Mouse (Mus musculus): ENCODE results near the gene Traf3ip1.

Gene Traf3ip1

DNA sequence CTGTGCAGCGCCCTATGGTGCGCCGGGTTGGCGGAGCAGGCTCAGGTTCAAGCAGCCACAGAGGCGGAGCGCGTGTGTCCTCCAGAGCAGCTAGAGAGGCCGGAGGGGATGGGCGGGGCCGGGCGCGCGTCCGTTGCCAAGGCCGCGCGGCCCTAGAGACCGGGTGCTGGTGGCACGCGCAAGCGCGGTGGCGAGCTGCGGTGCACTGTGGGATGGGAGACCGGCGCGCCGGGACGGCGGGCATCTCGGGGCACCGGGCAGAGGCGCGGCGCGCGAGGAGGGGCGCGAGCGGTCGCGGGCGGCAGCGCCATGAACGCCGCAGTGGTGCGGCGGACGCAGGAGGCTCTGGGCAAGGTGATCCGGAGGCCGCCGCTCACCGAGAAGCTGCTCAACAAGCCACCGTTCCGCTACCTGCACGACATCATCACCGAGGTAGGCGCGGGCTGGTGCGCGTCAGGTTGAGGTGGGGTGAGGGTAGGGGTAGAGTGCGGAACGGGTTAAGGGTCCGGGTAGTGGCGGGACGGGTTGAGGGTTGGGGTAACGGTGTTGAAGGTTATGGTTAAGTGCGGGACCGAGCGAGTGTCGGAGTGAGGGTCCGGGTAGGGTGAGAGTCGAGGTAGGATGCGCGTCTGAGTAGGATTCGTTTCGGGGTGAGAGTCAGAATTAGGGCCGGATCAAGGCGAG is at the start of gene Traf3ip1:
Traf3ip1 (plus strand) TSS at position 191 of the 684 bp plus-strand sequence.
- peak; percentile 93 to 96 for DNase-seq

GRCm38 (mm10) chr1:91444841-91445830 is 49.3 kb upstream of the Traf3ip1 start:
- no peak for DNase-seq

- DNase-seq: peak; percentile 78 to 90
These were observed 48.4 kb upstream of the Traf3ip1 start for GRCm38 (mm10) chr1:91446060-91446459.

DNA sequence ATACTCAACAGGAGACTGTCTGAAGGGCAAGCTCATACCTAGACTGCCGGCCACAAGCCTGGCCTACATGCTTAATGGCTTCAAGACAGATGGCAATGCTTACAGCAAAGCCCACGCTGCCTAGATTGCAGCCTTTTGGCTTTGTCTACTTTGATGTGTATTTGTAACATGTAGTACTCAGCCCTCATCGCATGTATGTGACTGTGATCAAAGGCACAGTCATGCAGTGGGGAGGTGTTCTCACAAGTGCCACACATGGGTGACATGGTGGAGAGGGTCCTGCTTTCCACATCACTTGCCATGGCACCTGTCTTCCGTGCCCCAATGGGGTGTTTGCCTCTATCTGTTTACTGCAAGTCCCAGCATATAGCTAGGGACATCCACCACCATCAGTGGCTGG is 47.9 kb upstream of the Traf3ip1 start:
- DNase-seq: no peak

- DNase-seq: peak; percentile 81 to 88
These were observed 45.8 kb upstream of the Traf3ip1 start for GRCm38 (mm10) chr1:91448688-91449087.

- DNase-seq: no peak
These were observed 43.6 kb upstream of the Traf3ip1 start for GRCm38 (mm10) chr1:91450851-91451250.

DNA sequence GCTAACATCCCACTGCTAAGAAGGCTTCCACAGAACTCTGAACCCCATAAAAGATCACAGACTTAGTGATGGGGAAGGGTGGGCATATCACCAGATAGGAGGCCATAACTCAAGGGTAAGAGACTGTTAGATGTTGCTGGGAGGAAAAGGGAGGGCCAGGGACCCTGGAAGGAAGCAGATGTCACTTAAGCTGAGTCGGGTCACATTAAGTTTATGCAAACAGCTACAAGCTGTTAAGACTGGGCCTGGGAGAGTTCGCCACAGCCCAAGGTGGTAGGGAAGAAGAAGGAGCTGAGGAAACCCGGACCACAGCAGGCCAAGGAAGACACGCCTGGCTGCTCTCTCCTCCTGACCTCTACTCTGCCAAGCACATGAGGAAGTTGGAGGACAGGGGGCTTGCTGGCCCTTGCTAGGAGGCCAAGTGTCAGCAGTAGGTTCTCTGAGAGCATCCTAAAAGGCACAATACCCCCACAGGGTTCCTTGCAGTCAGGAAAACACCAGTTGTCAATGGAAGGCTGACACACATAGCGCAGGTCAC is 42.8 kb upstream of the Traf3ip1 start:
- no peak for DNase-seq

DNA sequence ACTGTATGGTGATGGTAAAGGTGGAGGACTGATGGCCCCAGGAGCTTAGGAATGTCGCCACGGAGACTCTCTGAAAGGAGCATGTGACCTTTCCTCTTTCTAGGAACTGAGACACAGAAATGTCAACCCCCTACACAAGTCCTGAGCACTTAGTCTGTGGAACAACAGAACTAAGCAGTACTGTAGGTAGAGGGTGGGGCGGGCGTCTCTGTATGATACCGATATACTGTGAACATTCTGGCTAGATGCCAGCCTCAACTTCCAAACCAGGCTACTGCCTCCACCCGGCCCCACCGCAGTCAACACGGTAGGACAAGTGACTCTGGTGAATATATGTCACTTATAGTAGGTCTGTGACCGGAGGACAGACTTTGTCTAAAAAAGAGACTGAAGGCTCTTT is 40.5 kb upstream of the Traf3ip1 start:
- DNase-seq: peak in 1 of 2 experiments; percentile 37

GRCm38 (mm10) chr1:91454366-91454765 is 40.1 kb upstream of the Traf3ip1 start:
- DNase-seq: peak in 1 of 2 experiments; percentile 33

- no peak for DNase-seq
These were observed 39.5 kb upstream of the Traf3ip1 start for GRCm38 (mm10) chr1:91454927-91455326.

DNA sequence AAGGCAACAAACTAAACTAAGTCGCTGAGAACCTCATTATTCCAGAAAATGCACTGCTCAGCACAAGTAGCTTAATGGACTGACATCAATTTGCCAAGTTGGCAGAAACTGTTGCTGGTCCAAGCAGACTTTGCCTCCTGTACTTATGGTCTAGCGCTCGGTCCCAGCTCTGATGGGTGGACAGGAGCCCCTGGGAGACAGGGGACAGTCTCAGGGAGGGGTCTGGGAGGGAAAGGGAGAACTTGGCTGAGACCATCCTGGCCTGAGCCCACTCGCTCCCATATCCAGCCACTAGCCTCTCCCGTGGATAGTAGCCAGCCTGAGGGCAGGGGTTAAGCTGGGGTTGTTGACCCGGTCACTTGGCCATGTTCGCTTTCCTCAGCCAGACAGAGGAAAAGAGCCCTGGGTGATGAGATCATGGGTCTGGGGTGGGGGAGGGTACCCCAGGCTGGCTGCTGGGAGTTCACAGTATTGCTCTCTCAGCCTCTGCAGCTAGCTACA is 38.7 kb upstream of the Traf3ip1 start:
- DNase-seq: peak; percentile 81 to 85

DNA sequence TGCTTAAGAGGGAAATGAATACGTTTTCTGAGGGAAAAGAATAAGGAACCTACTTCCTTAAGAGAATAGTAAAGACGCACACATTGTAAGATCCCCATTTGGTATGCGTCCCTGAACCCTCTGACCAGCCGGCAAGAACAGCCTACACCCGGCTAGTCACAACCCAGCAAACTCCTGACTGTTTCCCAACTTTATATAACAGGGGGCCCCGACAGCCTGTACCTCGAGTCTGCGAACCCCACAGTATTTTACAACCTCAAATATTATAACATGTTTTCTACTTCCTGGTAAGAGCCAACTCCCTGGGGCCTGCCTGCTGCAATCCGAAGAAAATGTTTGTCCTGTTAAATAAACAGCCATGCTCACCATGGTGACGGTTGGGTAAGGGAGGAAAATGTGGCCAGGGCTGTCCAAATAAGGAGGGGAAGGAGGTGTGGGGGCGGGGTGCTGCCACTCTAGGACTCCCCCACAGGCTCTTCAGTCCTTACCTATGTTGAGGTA is 38.1 kb upstream of the Traf3ip1 start:
- peak; percentile 91 to 95 for DNase-seq

GRCm38 (mm10) chr1:91457116-91457515 is 37.3 kb upstream of the Traf3ip1 start:
- DNase-seq: peak; percentile 70 to 76

DNA sequence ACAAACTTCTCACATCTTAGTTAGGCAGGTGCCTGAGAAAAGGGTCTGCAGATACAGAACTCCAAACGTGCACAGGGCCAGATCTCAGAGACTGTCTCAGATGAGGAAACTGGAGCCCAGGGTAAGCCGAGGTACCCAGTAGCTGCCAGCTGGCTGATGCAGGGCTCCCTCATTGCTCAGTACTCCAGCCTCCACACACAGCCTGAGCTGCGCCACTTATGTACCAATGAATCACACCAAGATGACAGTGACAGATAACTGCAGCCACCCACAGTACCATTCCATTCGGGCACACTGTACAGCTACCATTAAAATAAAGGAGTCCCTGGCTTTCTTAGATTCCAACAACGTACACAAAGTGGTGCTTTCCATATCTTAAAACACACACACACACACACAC is 36.7 kb upstream of the Traf3ip1 start:
- DNase-seq: peak in 1 of 2 experiments; percentile 55

GRCm38 (mm10) chr1:91458223-91458861 is 36.1 kb upstream of the Traf3ip1 start:
- peak; percentile 88 to 94 for DNase-seq

DNA sequence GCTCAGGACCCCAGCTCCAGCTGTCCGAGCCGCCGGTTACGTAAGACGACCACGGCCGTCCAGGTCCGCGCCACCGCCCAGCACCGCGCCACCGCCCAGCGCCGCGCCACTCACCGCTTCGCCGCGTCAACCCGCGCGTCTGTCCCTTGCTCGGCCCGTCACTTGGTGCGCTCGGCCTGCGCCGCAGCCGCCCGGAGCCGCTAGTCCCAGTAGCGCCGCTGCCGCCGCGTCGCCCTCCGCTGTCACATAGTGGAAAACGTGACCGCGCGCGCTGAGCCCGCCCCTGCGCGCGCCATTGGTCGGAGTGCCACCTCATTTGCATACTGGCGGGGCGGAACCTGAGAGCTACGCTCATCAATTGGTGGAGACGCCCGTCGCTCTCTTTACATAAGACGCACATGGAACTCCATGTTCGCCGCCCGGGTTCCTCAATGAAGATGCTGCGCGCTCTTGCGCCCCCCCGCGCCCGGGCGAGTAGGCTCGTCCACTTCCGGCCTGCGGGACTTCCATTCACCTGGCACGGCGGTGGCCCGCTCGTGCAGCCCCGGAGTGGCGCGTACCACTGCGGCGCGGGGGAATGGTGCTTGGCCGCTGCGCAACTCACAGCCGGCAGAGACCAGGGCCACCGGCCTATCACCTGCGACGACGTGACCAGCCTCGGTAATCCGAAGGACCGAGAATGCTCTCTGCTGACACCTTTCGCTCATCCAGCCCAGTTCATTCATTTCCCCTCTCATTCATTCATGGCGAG is 35.2 kb upstream of the Traf3ip1 start, which contains the start of gene Per2:
Per2 (minus strand) TSS at position 266 of the 751 bp plus-strand sequence.
- DNase-seq: peak; percentile 99

- no peak for DNase-seq
These were observed 34.4 kb upstream of the Traf3ip1 start for GRCm38 (mm10) chr1:91460069-91460468.

DNA sequence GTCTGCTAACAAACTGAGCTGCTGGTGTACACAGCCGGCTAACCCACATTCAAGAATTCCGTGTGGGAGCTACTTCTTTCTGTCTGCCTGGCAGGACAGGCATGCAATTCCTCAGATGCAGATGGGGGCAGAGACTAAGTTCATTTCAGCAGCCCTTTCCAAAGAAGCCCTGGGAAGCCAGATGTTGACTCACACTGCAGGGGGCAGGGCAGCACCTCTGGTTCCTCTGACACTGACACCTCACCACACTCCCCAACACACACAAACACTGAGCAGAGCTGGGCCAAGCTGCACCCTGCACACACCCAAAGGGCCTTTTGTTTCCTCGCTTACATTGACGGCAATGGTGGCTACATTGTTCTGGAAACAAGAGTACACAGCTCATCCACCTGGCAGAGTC is 33.9 kb upstream of the Traf3ip1 start:
- DNase-seq: peak in 1 of 2 experiments; percentile 55

GRCm38 (mm10) chr1:91463336-91463995 is 31.0 kb upstream of the Traf3ip1 start:
- DNase-seq: no peak

GRCm38 (mm10) chr1:91464436-91464835 is 30.0 kb upstream of the Traf3ip1 start:
- no peak for DNase-seq

DNA sequence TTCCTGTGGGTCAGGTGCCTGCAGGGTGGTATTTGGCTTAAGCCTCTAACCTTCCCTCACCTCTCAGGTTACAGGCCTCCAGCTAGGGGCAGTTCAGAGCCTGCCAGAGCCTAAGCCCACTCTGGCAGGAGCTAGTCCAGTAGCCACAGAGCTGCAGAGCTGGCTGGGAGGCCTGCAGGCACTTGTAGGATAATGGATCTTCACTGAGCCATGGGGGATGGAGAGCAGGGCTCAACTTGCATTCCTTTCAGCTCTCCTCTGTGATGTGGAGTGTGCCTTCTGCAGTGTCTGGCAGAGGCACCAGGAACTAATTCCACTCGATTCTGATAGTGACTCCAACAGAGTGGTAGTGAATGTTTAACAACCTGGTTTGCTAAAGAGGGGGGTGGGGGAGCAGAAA is 29.2 kb upstream of the Traf3ip1 start:
- peak; percentile 59 to 74 for DNase-seq
